Mouse (Mus musculus): ENCODE data around the gene Cdca8. TPM values are rescaled to one million over a fixed set of nuclear protein-coding genes. Genes with fewer than 3 reads are reported as not detected.

Gene Cdca8
- polyA plus RNA-seq, 1 experiment: 53.4 TPM

DNA sequence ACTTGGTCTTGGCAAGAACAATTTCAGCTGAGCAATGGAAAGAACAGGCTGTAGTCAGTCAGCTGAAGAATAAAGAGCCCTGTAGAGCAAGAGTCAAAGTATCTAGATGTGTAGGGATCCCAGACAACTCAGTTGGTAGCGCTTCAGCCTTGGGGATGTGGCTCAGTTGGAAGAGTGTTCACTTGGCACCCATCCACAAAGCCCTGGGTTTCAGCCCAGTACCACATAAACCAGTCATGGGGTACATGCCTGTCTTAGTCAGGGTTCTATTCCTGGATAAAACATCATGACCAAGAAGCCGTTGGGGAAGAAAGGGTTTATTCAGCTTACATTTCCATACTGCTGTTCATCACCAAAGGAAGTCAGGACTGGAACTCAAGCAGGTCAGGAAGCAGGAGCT, 49.2 kb downstream of the Cdca8 start:
- no peaks in the 10 kb centered on the region for H3K4me1 ChIP-seq (ENCODE audit: control insufficient read depth, insufficient read depth, low read length)
- no peak overlapping the region for H3K27ac ChIP-seq (ENCODE audit: insufficient read depth, low read depth, low read length)
- TF ChIP-seq POLR2A (IDR thresholded peaks at IDR 0.05; ENCODE audit: borderline replicate concordance, low read depth, low read length) (no peak), CTCF (IDR thresholded peaks at IDR 0.05; ENCODE audit: low read depth, low read length) (no peak)
- no peak overlapping the region for H3K4me3 ChIP-seq (ENCODE audit: insufficient read depth, low read length)

DNA sequence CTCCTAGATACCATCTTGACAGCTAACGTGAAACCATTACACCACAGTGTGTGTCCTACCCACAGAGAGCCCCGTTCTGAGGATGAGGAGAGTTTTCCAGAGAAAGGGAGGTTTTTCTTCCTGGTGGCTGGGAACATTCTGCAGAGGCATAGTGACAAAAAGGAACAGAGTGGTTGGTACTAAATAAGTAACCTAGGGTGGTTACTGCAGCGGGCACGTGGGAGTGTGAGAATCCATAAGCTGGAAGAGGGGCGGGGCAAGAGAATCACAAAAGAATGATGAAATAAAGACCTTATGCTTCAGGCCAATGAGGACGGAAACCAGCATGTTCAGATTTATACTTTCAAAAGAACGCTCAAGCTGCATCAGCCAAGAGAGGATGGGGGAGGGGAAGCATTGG, 50.4 kb downstream of the Cdca8 start:
- Histone ChIP-seq H3K4me1 (ENCODE audit: control insufficient read depth, insufficient read depth, low read length) (no peaks in the 10 kb centered on the region), H3K4me3 (ENCODE audit: insufficient read depth, low read length) (no peak overlapping the region), H3K27ac (ENCODE audit: insufficient read depth, low read depth, low read length) (no peak overlapping the region)
- TF ChIP-seq CTCF (IDR thresholded peaks at IDR 0.05; ENCODE audit: low read depth, low read length) (no peak), POLR2A (IDR thresholded peaks at IDR 0.05; ENCODE audit: borderline replicate concordance, low read depth, low read length) (no peak)

DNA sequence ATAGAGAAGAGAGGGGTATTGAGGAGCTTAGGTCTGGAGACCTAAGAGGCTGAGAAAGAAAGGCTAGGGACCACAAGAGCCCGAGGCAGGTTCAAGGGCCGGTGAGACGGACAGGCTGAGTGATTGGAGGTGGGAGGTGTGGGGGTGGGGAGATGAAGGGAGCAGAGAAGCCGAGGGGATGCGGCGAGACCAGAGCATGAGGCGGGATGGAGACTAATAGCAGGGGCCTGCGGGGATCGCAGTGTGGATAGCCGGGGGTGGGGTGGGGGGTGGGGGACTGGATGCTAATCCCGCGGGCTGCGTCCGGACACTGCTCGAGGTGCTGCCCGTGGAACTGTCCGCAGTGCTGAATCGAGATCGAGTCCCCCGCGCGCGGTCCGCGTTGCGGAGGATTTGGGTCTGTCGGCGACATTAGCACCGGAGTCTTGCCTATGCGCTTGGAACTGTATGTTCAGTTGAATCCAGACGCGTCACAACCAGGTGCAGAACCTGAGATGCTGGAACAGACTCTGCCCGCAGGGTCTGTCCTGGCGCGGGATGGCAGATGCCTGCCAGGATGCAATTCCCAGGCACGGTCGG, 56.9 kb downstream of the Cdca8 start:
- Histone ChIP-seq H3K27ac (ENCODE audit: insufficient read depth, low read depth, low read length) (no peak overlapping the region), H3K4me3 (ENCODE audit: insufficient read depth, low read length) (no peak overlapping the region), H3K4me1 (ENCODE audit: control insufficient read depth, insufficient read depth, low read length) (no peaks in the 10 kb centered on the region)
- TF ChIP-seq POLR2A (IDR thresholded peaks at IDR 0.05; ENCODE audit: borderline replicate concordance, low read depth, low read length): no peak
- no peak for TF ChIP-seq CTCF (IDR thresholded peaks at IDR 0.05; ENCODE audit: low read depth, low read length)

DNA sequence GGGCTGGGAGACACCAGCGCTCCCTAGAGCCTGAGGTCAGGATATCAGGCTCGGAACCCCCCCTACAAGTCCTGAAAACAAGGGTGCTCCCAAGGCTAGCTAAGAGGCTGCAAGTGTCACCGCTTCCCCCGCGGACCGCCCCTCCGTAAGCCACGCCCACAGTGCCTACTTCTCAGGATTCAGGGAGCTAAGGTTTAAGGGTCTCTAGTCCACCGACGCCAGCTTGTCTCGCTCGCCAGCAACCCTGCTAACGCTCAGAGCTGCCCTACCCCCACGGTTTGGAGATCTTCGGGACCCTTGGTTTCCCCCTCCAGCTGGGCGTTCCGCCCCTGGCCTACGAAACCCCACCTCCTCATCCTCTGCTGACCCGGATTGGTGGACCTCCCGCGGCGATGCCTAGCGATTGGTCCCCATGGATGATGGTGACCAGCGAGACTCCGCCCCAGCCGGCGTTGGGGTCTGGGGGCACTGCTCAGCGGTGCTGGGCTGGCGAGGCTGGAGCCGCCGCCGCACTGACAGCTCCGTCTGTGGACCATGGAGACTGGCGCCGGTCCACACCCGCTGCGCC, 57.7 kb downstream of the Cdca8 start:
- TF ChIP-seq POLR2A (IDR thresholded peaks at IDR 0.05; ENCODE audit: borderline replicate concordance, low read depth, low read length) (no peak), CTCF (IDR thresholded peaks at IDR 0.05; ENCODE audit: low read depth, low read length) (no peak)
- no peak overlapping the region for H3K27ac ChIP-seq (ENCODE audit: insufficient read depth, low read depth, low read length)
- no peaks in the 10 kb centered on the region for H3K4me1 ChIP-seq (ENCODE audit: control insufficient read depth, insufficient read depth, low read length)
- H3K4me3 ChIP-seq (ENCODE audit: insufficient read depth, low read length): no peak overlapping the region

DNA sequence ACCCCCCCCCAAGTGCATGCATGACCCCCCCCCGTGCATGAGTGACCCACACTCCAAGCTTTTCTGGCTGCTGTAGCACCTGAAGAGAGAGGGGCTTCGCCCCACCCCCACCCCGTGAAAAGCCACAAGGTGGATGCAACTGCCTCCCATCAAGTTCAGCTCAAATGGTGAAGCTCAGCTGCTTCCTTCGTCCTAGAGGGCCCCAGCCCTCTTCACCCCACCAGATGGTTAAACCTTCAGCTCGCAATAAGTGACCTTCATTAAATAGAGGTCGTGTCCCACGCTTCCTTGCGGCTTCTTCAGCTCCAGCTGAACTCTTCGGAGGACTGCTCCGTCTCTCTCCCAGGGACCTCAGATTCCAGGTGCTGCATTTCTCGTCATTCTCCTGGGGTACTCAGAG, 58.5 kb downstream of the Cdca8 start, which contains the start of gene Epha10:
Epha10 (plus strand) TSS at position 301 of the 400 bp plus-strand sequence.
- TF ChIP-seq CTCF (IDR thresholded peaks at IDR 0.05; ENCODE audit: low read depth, low read length) (no peak), POLR2A (IDR thresholded peaks at IDR 0.05; ENCODE audit: borderline replicate concordance, low read depth, low read length) (no peak)
- Histone ChIP-seq H3K4me1 (ENCODE audit: control insufficient read depth, insufficient read depth, low read length) (no peaks in the 10 kb centered on the region), H3K27ac (ENCODE audit: insufficient read depth, low read depth, low read length) (no peak within 1 kb of the TSS), H3K4me3 (ENCODE audit: insufficient read depth, low read length) (no peak within 1 kb of the TSS)

DNA sequence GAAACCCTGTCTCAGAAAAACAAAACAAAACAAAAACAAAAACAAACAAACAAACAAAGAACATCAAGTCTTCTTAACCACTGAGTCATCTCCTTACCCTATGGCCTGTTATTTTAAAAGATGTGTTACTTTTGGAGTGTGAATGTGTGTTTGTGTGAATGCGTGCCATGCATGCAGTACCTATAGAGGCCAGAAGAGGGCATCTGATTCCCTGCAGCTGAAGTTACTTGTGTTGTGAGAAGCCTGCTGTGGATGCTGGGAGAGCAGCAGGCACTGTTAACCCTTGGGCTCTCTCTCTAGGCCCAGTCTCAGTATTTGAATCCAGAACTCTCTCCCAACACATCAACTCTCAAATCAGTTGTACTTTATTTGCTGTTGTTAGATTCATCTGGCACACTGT, 66.4 kb downstream of the Cdca8 start:
- no peak for TF ChIP-seq CTCF (IDR thresholded peaks at IDR 0.05; ENCODE audit: low read depth, low read length)
- no peaks in the 10 kb centered on the region for H3K4me1 ChIP-seq (ENCODE audit: control insufficient read depth, insufficient read depth, low read length)
- no peak overlapping the region for H3K27ac ChIP-seq (ENCODE audit: insufficient read depth, low read depth, low read length)
- H3K4me3 ChIP-seq (ENCODE audit: insufficient read depth, low read length): no peak overlapping the region

Other genes starting within 250 kb of the Cdca8 start
- 45.8 and 49.4 TPM in 2 replicates for gene Utp11, start 245.7 kb downstream of the Cdca8 start, polyA plus RNA-seq (2012; ENCODE audit: insufficient read depth, insufficient read length, missing spikeins)
- gene Fhl3, start 238.6 kb downstream of the Cdca8 start, polyA plus RNA-seq (2012; ENCODE audit: insufficient read depth, insufficient read length, missing spikeins): 149 and 167 TPM in 2 replicates
- 44.4 and 47.6 TPM in 2 replicates for gene Sf3a3, start 224.5 kb downstream of the Cdca8 start, polyA plus RNA-seq (2012; ENCODE audit: insufficient read depth, insufficient read length, missing spikeins)
- gene Inpp5b, start 197.5 kb downstream of the Cdca8 start, polyA plus RNA-seq (2012; ENCODE audit: insufficient read depth, insufficient read length, missing spikeins): 29.4 and 33.8 TPM in 2 replicates
- 12.0 and 13.1 TPM in 2 replicates for gene Mtf1, start 137.2 kb downstream of the Cdca8 start, polyA plus RNA-seq (2012; ENCODE audit: insufficient read depth, insufficient read length, missing spikeins)
- gene Yrdc, start 88.6 kb downstream of the Cdca8 start, polyA plus RNA-seq (2012; ENCODE audit: insufficient read depth, insufficient read length, missing spikeins): 18.6 and 20.2 TPM in 2 replicates
- gene 1110065P20Rik, start 88.1 kb downstream of the Cdca8 start, polyA plus RNA-seq (2012; ENCODE audit: insufficient read depth, insufficient read length, missing spikeins): 7.6 and 9.5 TPM in 2 replicates
- not detected in 2 replicates for gene Maneal, start 77.1 kb downstream of the Cdca8 start, polyA plus RNA-seq (2012; ENCODE audit: insufficient read depth, insufficient read length, missing spikeins)
- gene Epha10, start 58.4 kb downstream of the Cdca8 start, polyA plus RNA-seq (2012; ENCODE audit: insufficient read depth, insufficient read length, missing spikeins): not detected in 2 replicates
- gene 9930104L06Rik, start 2.3 kb downstream of the Cdca8 start, polyA plus RNA-seq (2012; ENCODE audit: insufficient read depth, insufficient read length, missing spikeins): 11.2 and 13.9 TPM in 2 replicates
- not detected in 2 replicates for gene Rspo1, start 47.1 kb upstream of the Cdca8 start, polyA plus RNA-seq (2012; ENCODE audit: insufficient read depth, insufficient read length, missing spikeins)
- 38.2 and 49.0 TPM in 2 replicates for gene Gnl2, start 77.3 kb upstream of the Cdca8 start, polyA plus RNA-seq (2012; ENCODE audit: insufficient read depth, insufficient read length, missing spikeins)
- gene Dnali1, start 126.4 kb upstream of the Cdca8 start, polyA plus RNA-seq (2012; ENCODE audit: insufficient read depth, insufficient read length, missing spikeins): 0.37 TPM in 1 of 2 replicates, not detected in the other
- 18.0 and 18.5 TPM in 2 replicates for gene Snip1, start 127.4 kb upstream of the Cdca8 start, polyA plus RNA-seq (2012; ENCODE audit: insufficient read depth, insufficient read length, missing spikeins)
- 32.4 and 36.6 TPM in 2 replicates for gene Meaf6, start 145.8 kb upstream of the Cdca8 start, polyA plus RNA-seq (2012; ENCODE audit: insufficient read depth, insufficient read length, missing spikeins)
- 27.3 and 29.1 TPM in 2 replicates for gene Zc3h12a, start 188.5 kb upstream of the Cdca8 start, polyA plus RNA-seq (2012; ENCODE audit: insufficient read depth, insufficient read length, missing spikeins)

Data from bone marrow macrophage, adult 2 months (primary cell).